Mouse (Mus musculus): ENCODE measurements around the gene Ifna15.

DNA sequence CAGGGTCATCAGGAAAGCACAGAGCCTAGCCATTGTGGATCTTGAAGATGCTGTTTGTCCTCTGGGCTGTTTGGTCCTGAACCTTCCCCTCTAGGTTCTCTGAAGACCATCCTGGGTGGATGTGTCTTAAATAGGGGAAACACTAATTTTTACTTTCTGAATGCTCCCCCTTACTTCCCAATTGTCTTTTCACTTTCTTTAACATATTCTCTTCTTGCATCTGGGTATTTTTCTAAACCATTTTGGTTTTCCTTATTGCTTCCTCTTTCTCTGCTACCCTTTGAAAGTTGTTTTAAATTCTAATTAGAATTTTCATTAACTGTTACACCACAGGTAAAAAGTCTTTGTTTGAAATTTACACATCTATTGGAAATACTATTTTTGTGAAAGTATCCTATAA, 45.2 kb upstream of the Ifna15 start, which contains the start of gene Ifna12:
- TF ChIP-seq POLR2A (IDR thresholded peaks at IDR 0.05; ENCODE audit: low read depth, low read length) (no peak), CTCF (conservative IDR thresholded peaks at IDR 0.05; ENCODE audit: insufficient read depth, insufficient read length, low read depth, low read length) (no peak)
